In genomic region chr19:32892469-32892868, GRCm38 (mm10) we compare ENCODE assay signal across 19 mouse cellular contexts.
"Had no signal": no experiment of that assay in that cellular context is flagged by ENCODE, and none has a peak within 500 bp of the region (broad histone marks: within the 10 kb centered on the region; RNA-seq: fewer than 3 reads in every experiment).

No protein-coding gene starts in this region.

- ATAC-seq: intestine, postnatal 0 days had no signal

- H3K27me3 ChIP-seq: liver, embryonic 13.5 days; neural tube, embryonic 13.5 days had no signal

- H3K9ac ChIP-seq: liver, embryonic 13.5 days; neural tube, embryonic 13.5 days had no signal

- H3K4me1 ChIP-seq: liver, embryonic 13.5 days; neural tube, embryonic 13.5 days had no signal

- DNase-seq: kidney, adult 8-10 months; layer of hippocampus, postnatal 36 days; liver, embryonic 13.5 days; lung, adult 2 months; lung, postnatal 14 days; lung, postnatal 4 days; midbrain, embryonic 14.5 days; right cerebral cortex, adult 18-20 months; right cerebral cortex, postnatal 14 days; right cerebral cortex, postnatal 4 days; thymus, adult 2 months; thymus, postnatal 14 days; thymus, postnatal 4 days had no signal

- H3K27ac ChIP-seq: kidney, postnatal 0 days; left cerebral cortex, adult 2 months; liver, embryonic 13.5 days; neural tube, embryonic 13.5 days; stomach, postnatal 0 days had no signal

- H3K9me3 ChIP-seq: liver, embryonic 13.5 days; neural tube, embryonic 13.5 days had no signal

- H3K36me3 ChIP-seq: liver, embryonic 13.5 days; neural tube, embryonic 13.5 days had no signal

- H3K4me3 ChIP-seq: left cerebral cortex, adult 2 months; liver, embryonic 13.5 days; neural tube, embryonic 13.5 days had no signal

- H3K4me2 ChIP-seq: liver, embryonic 13.5 days; midbrain, embryonic 11.5 days; neural tube, embryonic 13.5 days had no signal
